Mouse (Mus musculus) induced T-regulatory cell, adult 2 months (primary cell): ENCODE results near the gene Zer1.
A peak's percentile ranks its signal among the peaks of the same experiment; 100 is the strongest.

Source experiments
- DNase-seq: peaks from one replicate; pipeline ENCODE4 v3.0.0-alpha.2; 2012; ENCODE audit warnings: low read depth

The Zer1 gene

DNA sequence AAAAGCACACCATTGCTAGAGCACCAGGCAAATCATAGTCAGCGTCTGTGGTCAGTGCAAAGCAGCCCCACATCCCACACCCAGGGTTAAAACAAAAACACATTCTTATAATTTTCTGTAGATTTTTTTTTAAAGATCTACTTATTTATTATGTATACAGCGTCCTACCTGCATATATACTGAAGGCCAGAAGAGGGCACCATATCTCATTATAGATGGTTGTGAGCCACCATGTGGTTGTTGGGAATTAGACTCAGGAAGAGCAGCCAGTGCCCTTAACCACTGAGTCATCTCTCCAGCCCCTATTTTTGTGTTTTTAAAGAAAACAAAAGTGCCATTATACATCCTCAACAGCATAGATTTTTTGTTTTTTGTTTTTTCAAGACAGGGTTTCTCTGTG, 4.4 kb upstream of the Zer1 start:
- peak; percentile 78 for DNase-seq

DNA sequence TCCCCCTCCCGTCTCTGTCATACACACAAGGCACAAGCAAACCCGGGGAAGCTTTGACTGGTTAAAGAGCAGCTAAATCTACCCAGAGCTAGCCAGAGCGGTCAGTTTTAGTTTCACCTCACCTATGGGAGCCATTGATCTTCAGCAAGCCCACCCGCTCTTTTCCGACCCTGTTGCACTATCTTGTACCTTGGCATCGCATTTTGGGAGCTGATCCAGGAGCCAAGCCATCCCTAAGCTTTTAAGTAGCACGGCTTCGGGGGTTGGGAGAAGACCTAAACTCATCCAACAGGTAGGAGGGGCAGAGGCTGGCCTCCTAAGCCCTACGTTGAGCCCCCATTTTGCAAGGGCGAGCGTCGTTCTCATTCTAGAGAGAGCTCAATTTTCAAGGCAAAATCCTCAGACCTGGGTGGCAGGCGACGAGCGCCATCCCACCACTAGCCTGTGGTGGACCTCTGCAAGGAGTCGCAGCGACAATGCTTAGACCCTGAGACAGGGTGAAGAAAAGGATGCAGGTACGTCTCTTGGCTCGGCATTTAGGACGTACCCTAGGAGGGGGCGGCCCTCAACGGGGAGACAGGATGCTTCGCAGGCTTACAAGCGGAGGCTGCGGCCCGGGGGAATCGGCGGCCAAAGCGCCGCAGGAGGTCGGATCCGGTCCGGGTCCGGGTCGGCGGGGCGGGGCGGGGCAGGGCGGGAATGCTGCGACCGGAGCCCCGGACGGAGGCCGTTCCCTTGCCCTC, 485 bp downstream of the Zer1 start:
- no peak for DNase-seq

DNA sequence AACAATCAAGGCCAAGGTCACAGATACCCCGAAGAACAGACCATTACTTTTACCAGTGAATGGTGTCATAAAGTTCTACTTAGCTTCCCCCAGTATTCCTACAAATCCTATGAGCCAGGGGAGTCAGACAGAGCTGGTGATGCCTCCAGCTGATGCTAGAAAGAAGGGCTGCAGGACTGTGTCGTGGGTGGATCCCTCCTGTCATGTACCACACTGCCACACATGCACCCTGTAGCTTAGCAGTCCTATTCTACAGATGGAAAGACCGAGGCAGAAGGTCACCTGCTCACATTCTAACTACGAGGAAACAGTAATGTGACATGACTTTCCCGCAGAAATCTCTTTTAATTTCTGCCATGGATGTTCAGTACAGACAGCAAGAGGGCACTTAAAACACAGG, 1.6 kb downstream of the Zer1 start:
- no peak for DNase-seq

DNA sequence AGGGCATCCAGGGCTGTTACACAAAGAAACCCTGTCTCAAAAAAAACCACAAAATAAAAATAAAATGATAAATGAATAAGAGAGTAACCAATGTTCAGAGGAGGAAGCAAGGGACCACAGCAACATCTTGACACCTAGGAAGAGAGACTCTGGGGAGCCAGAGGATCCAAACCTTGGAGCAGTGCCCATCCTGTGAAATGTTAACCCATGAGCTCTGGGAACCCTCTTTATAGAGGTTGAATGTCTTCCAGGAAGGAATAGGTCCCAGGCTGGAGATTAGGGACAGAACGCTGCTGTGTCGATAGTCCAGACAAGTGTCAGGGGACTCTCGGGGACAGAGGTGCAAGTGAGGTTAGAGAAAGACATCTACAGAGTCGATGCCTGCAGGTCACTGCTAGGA, 4.1 kb downstream of the Zer1 start:
- no peak for DNase-seq

DNA sequence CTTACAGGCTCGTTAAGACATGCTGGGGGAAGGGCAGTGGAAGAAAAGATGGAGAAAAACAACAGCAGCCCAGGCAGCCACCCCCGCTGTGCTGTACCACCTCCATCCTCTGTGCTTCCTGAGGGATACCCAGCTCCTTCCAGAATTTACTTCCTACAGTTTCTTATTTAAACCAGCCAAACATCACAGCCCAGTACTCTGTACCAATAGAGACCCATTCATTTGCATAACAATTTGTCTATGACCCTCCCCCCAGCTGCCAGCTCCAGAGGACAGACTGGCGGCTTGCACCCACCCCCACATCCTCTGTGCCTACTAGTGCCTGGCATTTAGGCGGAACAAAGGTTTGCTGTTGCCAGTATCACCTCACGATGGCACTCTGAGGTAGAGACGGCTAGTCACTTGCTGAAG, 4.7 kb downstream of the Zer1 start:
- DNase-seq: peak; percentile 80

DNA sequence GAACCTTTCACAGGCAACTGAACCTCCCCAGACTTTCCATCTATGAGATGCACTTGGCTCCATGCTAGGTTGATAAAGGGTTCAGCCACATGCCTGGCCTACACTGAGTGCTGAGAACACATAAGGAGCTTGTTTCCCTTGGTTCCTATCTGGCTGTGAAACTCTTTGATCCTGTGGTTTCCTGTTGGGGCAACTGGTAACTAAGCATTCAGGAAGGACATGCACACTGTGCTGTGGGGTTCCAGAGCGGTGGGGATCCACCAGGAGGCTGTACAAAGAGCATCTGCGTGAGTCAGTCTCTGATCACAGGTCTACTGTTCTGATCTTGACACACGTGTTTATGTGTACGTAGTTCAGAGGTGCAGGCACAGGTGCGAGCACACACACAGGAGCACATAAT, 11.8 kb downstream of the Zer1 start:
- peak; percentile 22 for DNase-seq

DNA sequence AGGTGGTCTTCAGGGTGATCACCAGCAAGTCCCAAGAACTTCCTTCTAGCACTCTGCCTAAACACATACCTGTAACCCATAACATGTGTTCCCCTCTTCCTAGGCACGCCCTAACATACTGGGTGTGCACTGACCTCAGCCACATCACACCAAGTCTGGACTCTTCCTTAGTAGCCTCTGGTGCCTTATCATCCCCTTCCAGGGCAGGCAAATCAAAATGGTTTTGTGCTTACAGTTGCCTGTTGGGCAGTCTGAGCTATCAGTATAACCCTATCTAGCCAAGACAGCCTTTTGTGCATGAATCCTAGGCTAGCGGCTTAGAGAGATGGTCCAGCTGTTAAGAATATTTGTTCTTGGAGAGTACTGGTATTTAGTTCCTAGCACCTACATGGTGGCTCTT, 12.9 kb downstream of the Zer1 start:
- DNase-seq: no peak

DNA sequence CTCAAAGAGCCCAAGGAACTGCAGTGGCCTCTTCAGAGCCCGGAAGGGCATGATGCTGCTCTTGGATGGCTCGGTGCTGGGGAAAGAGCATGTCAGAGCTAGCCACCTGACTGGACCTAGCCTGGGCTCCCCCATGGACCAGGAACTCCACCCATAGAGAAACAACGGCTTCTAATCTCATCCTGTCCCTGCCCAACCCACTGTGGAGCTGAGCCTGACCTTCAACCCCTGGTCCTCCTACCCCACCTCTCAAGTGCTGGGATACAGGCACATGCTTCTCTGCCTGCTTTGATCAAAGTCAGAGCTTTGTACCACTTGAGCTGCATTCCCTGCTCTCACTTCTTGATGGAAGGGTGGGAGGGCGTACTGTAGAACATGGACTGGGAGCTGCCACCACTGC, 16.1 kb downstream of the Zer1 start:
- DNase-seq: no peak

DNA sequence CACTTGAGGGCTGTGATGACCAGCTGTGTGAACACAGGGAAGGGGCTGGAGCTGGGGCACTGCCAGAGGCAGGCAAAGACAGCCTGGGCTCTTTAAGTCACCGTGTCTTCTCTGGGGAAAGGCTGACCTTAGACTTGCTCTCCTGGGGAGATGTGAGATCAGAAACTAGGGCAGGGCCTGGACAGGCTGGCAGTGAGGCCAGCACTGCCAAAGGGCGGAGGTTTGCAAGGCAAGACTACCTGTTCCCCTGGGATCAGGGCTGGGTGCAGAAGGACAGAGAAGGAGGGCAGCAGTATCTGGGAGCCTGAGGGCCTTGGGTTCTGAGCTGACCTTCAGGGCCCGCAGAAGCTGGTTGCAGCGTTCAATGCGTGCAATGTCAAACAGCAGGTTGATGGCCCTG, 16.7 kb downstream of the Zer1 start:
- DNase-seq: no peak

DNA sequence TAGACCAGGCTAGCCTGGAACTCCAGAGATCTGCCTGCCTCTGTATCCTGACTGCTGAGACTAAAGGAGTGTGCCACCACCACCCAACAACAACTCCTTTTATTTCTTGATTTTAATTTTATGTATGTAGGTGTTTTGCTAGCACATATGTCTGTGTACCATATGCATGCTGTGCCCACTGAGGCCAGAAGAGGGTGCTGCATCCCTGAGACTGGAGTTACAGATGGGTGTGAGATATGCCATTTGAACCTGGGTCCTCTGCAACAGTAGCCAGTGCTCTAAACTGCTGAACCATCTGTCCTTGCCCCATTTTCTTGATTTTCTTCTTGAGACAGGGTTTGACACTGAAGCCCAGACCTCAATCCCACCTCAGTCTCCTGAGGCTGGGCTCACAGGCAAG, 18.0 kb downstream of the Zer1 start:
- peak; percentile 82 for DNase-seq

DNA sequence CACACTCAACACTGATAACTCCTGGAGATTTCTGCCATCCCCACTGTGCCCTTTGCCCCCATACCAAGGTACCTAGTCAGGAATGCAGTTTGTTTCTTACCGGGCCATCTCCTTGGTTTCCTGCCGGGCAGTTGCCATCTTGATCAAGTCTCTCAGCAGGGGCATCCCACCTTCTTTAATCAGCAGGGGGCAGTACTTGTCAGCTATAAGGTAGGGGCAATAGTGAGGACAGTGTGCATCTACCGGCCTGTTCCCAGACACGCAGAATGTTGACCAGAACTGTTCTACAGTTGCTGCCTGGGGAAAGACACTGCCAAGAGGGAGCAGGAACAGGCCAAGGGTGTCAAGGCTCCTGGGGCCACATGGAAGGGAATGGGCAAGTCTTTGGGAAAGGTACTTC, 24.2 kb downstream of the Zer1 start:
- no peak for DNase-seq

DNA sequence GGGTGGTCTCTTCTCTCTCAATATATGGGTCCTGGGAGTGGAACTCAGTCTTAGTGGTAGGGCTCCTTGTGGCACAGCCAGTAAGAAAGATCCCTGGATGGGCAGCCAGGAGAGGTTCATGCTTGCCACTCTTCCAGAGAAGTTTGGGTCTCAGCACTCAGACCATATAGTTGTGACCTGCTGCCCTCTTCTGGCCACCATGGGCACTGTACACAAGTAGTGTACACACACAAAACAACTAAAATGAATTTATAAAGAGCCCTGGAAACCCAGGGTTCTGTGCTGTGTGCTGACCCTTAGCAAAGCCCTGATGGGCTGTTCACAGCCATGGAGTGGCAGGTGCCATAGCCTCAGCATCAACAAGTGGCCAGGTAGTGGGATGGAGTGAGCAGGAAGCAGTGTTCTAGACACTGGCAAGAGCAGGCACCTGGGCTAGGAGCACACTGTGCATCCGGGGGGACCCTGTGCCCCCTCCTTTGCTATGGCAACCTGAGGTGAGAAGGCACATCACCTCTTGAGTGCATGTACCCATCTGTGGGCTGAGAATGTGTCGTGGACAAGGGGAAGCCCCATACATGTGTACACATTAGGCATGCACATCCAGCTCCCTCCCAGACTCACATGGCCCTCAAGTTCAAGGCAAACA, 28.4 kb downstream of the Zer1 start:
- DNase-seq: peak; percentile 78

DNA sequence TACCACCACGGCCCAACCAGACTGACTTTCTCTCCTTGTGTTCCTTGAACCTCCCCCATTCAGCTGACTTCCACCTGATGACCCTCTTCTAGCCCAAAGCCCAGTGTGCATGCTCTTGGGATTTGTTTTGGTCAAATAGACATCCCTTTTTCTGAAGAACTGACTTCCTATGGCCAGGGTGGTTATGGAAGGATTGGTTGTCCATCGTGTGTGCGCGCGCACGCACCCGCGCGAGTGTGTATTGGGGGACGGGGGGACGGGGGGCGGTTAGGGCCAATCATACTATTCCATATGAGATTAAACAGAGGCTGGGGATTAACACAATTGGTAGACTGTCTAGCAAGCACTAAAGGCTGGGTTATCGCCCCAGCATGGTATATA, 30.2 kb downstream of the Zer1 start:
- no peak for DNase-seq

DNA sequence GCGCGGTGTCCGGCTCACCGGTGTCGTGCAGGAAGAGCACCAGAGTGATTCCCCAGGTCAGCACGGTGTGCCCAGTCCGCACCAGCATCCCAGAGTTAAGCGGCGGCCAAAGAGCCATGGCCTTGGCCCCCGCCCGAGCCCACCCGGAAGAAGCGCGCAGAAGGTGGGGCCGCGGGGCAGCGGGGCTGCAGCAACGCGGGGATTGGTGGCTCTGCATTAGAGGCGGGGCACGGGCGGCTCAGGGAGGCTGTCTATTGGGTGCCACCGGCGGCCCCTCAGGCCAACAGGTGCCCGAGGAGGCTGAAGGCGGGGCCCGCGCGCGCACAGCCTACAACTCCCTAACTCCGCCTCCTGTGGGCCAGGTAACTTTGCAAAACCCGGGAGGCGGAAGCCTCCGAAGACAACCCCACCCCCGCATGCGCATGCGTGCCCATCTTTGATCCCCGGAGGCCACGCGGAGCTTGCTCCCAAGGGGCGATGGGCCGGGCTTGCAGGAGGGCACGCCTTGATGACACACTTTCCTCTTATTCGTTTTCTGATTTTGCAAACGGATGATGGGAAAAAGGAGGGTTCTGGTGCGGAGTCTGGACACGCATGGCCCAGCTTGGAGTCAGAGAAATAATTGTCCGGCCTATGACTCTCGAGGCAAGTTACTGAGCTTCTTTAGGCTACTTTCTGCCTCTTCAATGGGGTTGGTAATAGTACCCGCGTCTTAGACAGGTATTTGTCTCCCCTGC, 30.7 kb downstream of the Zer1 start, which contains the start of gene Zdhhc12:
Gene Zdhhc12 (minus strand): TSS at position 178 of the 737 bp plus-strand sequence.
- DNase-seq: peak; percentile 99

DNA sequence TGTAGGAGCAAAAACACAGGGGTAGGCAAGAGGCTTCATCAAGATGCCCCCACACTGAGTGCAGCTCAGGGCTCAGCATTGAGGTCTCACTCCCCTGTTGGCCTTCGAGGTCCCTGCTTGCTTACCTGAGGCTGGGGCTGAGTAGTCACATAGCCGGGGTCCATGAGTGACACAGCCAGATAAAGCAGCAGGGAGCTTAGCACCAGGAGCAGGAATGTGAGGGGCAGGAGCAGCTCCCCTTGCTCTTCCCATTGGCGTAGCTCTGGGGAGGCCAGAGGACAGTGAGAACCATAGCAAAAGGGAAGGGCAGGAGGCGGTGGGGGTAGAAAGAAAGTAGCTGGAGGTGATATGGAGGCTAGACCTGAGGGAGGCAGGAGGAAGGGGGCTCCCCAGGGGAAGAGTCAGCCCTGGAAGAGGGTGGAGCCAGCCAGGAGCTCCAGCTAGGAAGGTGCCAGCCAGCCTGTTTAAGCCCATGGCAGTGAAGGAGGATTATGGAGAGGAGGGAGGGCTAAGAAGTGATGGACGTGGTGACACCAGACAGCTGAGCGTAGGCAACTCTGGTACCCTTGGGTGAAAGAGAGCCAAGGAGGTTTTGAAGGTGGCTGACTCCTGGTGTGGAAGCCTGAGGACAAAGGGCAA, 32.0 kb downstream of the Zer1 start:
- peak; percentile 18 for DNase-seq

DNA sequence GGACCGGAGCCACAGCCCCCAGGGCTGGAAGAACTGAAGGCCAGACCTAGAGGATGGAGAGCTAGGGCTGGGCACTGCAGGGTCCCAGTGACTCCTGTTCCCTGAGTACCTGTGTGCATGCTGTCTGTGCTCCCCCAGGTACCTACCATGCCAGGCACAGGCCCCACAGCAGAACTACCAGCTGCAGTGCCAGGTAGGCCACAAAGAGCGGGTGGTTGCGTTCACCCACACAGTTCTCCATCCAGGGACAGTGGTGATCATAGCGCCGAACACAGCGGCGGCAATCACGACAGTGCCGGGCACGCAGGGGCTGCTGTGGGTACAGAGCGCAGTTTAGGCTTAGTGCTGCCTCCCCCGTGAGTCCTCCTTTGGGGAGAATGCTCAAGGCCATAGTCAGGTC, 32.9 kb downstream of the Zer1 start:
- no peak for DNase-seq

DNA sequence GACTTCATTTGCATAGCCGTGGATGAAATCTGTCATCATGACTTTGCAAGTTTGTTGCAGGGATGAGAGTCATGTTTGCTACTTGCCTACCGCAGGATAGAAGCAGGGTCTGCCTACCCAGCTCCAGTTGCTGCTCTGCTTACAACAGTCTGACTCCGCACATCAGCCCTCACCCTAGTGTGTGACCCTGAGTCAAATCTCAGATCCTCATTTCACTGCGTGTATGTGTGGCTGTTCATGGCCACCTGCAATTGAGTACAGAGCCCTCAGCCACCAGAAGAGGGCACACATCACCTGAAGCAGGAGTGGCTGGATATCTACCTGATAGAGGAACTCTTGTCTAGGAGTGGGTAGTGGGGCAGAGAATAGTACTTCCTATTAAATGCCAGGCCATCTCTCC, 37.1 kb downstream of the Zer1 start:
- DNase-seq: no peak

DNA sequence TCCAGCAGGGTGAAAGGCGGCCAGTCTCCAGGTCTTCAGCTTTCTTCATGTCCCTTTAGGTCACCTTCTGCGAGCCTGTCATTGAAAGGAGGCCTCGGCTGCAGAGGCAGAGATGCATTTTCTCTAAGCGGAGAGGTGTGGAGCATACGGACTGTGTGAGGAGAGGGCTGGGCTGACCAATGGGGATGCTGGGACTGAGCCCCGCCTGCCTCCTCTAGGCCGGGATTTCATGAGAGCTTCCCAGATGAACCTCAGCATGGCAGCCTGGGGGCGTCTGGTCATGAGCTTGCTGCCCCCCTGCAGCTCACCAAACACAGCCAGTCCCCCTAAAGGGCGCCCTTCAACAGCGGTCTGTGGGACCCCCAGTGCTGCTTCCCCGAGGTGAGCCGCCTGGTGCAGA, 39.8 kb downstream of the Zer1 start:
- no peak for DNase-seq

DNA sequence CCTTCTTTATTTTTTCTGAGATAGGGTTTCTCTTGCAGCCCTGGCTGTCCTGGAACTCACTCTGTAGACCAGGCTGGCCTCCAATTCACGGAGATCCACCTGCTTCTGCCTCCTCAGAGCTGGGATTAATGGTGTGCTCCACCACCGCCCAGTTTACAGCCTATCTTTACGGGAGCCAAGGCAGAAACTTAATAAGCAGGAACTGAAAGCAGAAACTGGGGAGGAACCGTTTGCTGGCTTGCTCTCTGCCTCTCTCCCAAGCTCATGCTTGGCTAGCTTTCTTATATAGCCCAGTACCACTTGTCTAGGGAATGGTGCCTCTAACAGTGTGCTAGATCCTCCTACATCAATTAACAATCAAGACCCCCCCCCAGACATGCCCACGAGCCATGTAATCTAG, 40.3 kb downstream of the Zer1 start:
- no peak for DNase-seq

DNA sequence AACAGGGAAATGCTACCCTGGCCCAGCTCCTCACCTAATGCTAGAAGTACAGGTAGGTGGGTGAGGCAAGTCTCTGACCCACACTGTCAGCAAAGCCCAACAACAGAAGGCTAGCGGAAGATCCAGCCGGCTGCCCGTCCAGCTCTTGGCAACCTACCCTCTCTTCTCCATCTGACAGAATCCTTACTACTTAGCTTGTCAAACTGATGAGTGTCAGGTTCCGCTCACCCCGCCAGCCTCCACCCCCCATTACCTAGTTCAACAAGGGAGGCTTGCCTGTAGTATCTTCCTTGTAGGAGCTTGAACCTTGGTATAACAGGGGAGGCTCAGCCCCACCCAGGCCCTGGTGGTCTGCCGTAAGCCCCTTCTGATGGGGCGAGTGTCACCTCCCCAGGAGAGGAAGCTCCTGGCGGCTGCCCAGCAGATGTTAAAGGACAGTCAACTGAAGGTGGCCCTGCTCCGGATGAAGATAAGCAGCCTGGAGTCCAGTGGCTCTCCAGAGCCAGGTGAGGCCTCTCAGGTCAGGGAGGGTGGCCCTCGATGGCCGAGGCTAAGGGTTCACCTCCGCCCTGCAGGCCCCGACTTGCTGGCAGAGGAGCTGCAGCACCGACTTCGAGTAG, 44.1 kb downstream of the Zer1 start:
- no peak for DNase-seq

DNA sequence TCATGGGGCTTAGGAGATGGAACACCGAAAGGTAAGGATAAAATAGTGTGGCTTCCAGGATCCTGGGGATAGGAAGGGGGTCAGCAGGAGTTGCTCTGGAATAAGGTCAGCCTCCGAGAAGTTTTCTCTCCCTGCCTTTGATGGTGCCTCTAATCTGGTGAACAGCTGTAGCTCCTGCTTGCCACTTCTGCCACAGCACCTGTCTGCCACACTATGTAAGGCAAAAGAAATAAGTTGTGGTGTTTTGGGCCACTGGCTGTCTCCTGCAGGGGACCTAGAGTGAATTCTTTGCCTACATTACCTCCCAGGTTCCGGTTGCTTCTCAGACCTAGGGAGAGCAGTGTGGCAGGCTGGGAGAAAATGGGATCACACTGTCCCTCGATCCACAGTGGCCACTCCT, 45.6 kb downstream of the Zer1 start:
- DNase-seq: no peak

DNA sequence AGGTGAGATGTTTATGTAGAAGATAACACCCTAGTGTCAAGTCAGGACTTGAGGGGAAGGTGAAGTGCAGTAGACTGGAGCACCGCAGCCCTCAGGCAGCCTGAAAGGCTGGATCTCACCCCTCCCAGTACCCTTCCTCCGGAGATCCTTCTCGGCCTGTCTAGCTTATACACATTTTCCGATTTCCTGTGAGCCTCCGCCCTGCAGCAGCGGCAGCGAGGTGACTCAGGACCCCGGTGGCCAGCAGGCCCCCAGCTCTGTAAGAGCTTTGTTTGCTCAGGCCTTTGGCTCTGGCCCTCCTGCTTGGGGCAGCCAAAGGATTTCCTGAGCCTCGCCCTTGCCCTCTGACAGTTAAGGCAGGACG, 46.1 kb downstream of the Zer1 start:
- DNase-seq: no peak
